In the genomic region with DNA sequence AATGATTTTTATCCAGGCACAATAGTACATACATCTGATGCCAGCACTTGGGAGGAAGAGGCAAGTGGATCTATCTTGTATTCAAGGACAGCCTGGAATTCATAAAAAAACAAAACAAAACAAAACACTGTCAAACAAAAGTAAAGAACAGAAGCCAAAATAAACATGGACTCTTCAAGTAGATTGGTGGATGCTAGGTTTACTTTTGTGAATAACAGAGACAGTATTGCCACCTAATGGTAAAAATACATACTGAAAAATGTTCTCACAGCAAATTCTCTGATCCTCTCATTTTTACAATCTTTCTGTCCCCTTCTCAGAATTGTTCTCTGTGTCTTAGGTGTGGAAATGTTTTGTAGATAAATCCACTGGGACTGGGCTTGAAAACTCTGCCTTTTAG, we compare ENCODE assay signal across 19 mouse cellular contexts.
A peak's percentile ranks its signal among the peaks of the same experiment; 100 is the strongest.
DNase-seq lines count a peak whose midpoint lies in the region; ATAC-seq and TF ChIP-seq lines count a peak whose summit lies in the region.
"Had no signal": no experiment of that assay in that cellular context is flagged by ENCODE, and none has a peak within 500 bp of the region (broad histone marks: within the 10 kb centered on the region; RNA-seq: fewer than 3 reads in every experiment).

No protein-coding gene starts in this region.

- no peak overlapping the region for H3K9ac ChIP-seq in intestine, postnatal 0 days (ENCODE audit: low read depth, low read length)
- no peak overlapping the region for H3K9ac ChIP-seq in intestine, embryonic 15.5 days
- H3K9ac ChIP-seq in midbrain, postnatal 0 days (replicated peaks; ENCODE audit: low read length, poor library complexity, severe bottlenecking): no peak overlapping the region
- H3K9ac ChIP-seq in midbrain, embryonic 16.5 days (ENCODE audit: low read depth, low read length): no peak overlapping the region
- H3K9ac ChIP-seq: heart, embryonic 13.5 days; hindbrain, embryonic 12.5 days; limb, embryonic 13.5 days; lung, embryonic 15.5 days had no signal

- peak; percentile 43 for TF ChIP-seq CTCF in intestine, postnatal 0 days (IDR thresholded peaks at IDR 0.05; ENCODE audit: low read depth)
- peak; percentile 63 for TF ChIP-seq CTCF in midbrain, postnatal 0 days (IDR thresholded peaks at IDR 0.05)

- H3K4me2 ChIP-seq in intestine, postnatal 0 days (replicated peaks; ENCODE audit: low read depth): no peak overlapping the region
- H3K4me2 ChIP-seq in intestine, embryonic 15.5 days (replicated peaks): no peak overlapping the region
- H3K4me2 ChIP-seq in midbrain, postnatal 0 days (ENCODE audit: low read depth, low read length, poor library complexity, severe bottlenecking): no peak overlapping the region
- no peak overlapping the region for H3K4me2 ChIP-seq in midbrain, embryonic 16.5 days (ENCODE audit: low read length)
- H3K4me2 ChIP-seq: heart, embryonic 13.5 days; hindbrain, embryonic 12.5 days; limb, embryonic 13.5 days; lung, embryonic 15.5 days had no signal

- H3K9me3 ChIP-seq in intestine, postnatal 0 days (ENCODE audit: control insufficient read depth): no peaks in the 10 kb centered on the region
- H3K9me3 ChIP-seq in intestine, embryonic 15.5 days: no peaks in the 10 kb centered on the region
- no peaks in the 10 kb centered on the region for H3K9me3 ChIP-seq in midbrain, postnatal 0 days (ENCODE audit: low read length)
- no peaks in the 10 kb centered on the region for H3K9me3 ChIP-seq in midbrain, embryonic 16.5 days (replicated peaks; ENCODE audit: control insufficient read depth, low read length, poor library complexity, severe bottlenecking)
- no peaks in the 10 kb centered on the region for H3K9me3 ChIP-seq in limb, embryonic 10.5 days (replicated peaks)
- H3K9me3 ChIP-seq: heart, embryonic 13.5 days; hindbrain, embryonic 12.5 days; limb, embryonic 13.5 days; lung, embryonic 15.5 days; megakaryocyte, embryonic 14.5 days had no signal

- H3K27me3 ChIP-seq in intestine, postnatal 0 days (replicated peaks; ENCODE audit: control insufficient read depth, insufficient read depth, low read length): no peaks in the 10 kb centered on the region
- H3K27me3 ChIP-seq in intestine, embryonic 15.5 days (replicated peaks): no peaks in the 10 kb centered on the region
- no peaks in the 10 kb centered on the region for H3K27me3 ChIP-seq in midbrain, postnatal 0 days (ENCODE audit: insufficient read depth, low read length)
- H3K27me3 ChIP-seq in midbrain, embryonic 16.5 days (ENCODE audit: control insufficient read depth, insufficient read depth, low read depth, low read length): no peaks in the 10 kb centered on the region
- H3K27me3 ChIP-seq in limb, embryonic 10.5 days (ENCODE audit: low read depth, poor library complexity, severe bottlenecking): no peaks in the 10 kb centered on the region
- H3K27me3 ChIP-seq: heart, embryonic 13.5 days; hindbrain, embryonic 12.5 days; limb, embryonic 13.5 days; lung, embryonic 15.5 days; megakaryocyte, embryonic 14.5 days had no signal

- no peaks in the 10 kb centered on the region for H3K36me3 ChIP-seq in intestine, postnatal 0 days (ENCODE audit: control insufficient read depth, insufficient read depth)
- no peaks in the 10 kb centered on the region for H3K36me3 ChIP-seq in intestine, embryonic 15.5 days
- H3K36me3 ChIP-seq in midbrain, postnatal 0 days (ENCODE audit: insufficient read depth, low read length): no peaks in the 10 kb centered on the region
- no peaks in the 10 kb centered on the region for H3K36me3 ChIP-seq in midbrain, embryonic 16.5 days (ENCODE audit: control insufficient read depth, insufficient read depth, low read length)
- no peaks in the 10 kb centered on the region for H3K36me3 ChIP-seq in limb, embryonic 10.5 days
- H3K36me3 ChIP-seq: heart, embryonic 13.5 days; hindbrain, embryonic 12.5 days; limb, embryonic 13.5 days; lung, embryonic 15.5 days had no signal

- no peak overlapping the region for H3K4me3 ChIP-seq in intestine, postnatal 0 days (ENCODE audit: low read depth, low read length)
- H3K4me3 ChIP-seq in intestine, embryonic 15.5 days (replicated peaks): no peak overlapping the region
- H3K4me3 ChIP-seq in midbrain, postnatal 0 days (ENCODE audit: low read depth, low read length): no peak overlapping the region
- H3K4me3 ChIP-seq in midbrain, embryonic 16.5 days (ENCODE audit: low read depth, low read length): no peak overlapping the region
- H3K4me3 ChIP-seq in limb, embryonic 10.5 days: no peak overlapping the region
- H3K4me3 ChIP-seq: heart, embryonic 13.5 days; hindbrain, embryonic 12.5 days; limb, embryonic 13.5 days; lung, embryonic 15.5 days; megakaryocyte, embryonic 14.5 days had no signal

- DNase-seq in midbrain, postnatal 0 days (ENCODE audit: low spot score): peak; percentile 27
- DNase-seq in NIH3T3 (ENCODE audit: low read depth): peak; percentile 68
- DNase-seq in adrenal gland, adult 2 months: no peak
- DNase-seq in limb, embryonic 10.5 days (ENCODE audit: low spot score): no peak
- DNase-seq: adrenal gland, postnatal 36 days; cerebellum, postnatal 25 days; gastrocnemius, postnatal 36 days; kidney, adult 18-20 months; kidney, postnatal 36 days; layer of hippocampus, postnatal 36 days; thymus, postnatal 14 days had no signal

- H3K4me1 ChIP-seq in intestine, postnatal 0 days (replicated peaks; ENCODE audit: control insufficient read depth, insufficient read depth, low read length): no peaks in the 10 kb centered on the region
- H3K4me1 ChIP-seq in intestine, embryonic 15.5 days (replicated peaks): no peaks in the 10 kb centered on the region
- H3K4me1 ChIP-seq in midbrain, postnatal 0 days (ENCODE audit: insufficient read depth, low read length): no peaks in the 10 kb centered on the region
- H3K4me1 ChIP-seq in midbrain, embryonic 16.5 days (ENCODE audit: control insufficient read depth, insufficient read depth, low read length): no peaks in the 10 kb centered on the region
- H3K4me1 ChIP-seq in limb, embryonic 10.5 days: no peaks in the 10 kb centered on the region
- H3K4me1 ChIP-seq: heart, embryonic 13.5 days; hindbrain, embryonic 12.5 days; limb, embryonic 13.5 days; lung, embryonic 15.5 days; megakaryocyte, embryonic 14.5 days had no signal

- no peak for ATAC-seq in intestine, postnatal 0 days
- ATAC-seq in intestine, embryonic 15.5 days: no peak
- ATAC-seq in midbrain, postnatal 0 days (ENCODE audit: low FRiP score): no peak
- no peak for ATAC-seq in midbrain, embryonic 16.5 days

- H3K27ac ChIP-seq in intestine, postnatal 0 days (ENCODE audit: low read depth, low read length): no peak overlapping the region
- no peak overlapping the region for H3K27ac ChIP-seq in intestine, embryonic 15.5 days
- H3K27ac ChIP-seq in midbrain, postnatal 0 days (ENCODE audit: low read depth, low read length): no peak overlapping the region
- no peak overlapping the region for H3K27ac ChIP-seq in midbrain, embryonic 16.5 days (ENCODE audit: low read length)
- H3K27ac ChIP-seq in limb, embryonic 10.5 days: no peak overlapping the region
- H3K27ac ChIP-seq: heart, embryonic 13.5 days; hindbrain, embryonic 12.5 days; limb, embryonic 13.5 days; lung, embryonic 15.5 days had no signal

Comparison
In these comparisons a context has a peak if more than half of its experiments do, and no peak if none do; other contexts are left out.
1. DNase-seq: peak in midbrain, postnatal 0 days (single experiment) and NIH3T3 (single experiment); none in adrenal gland, adult 2 months (single experiment) and limb, embryonic 10.5 days (single experiment).